Mouse (Mus musculus) kidney, adult 11 months (tissue): ENCODE measurements around the gene Cops7a.
A peak's percentile ranks its signal among the peaks of the same experiment; 100 is the strongest.

Experiments
- DNase-seq: peaks from one replicate; pipeline ENCODE4 v3.0.0; 2022

The Cops7a gene

DNA sequence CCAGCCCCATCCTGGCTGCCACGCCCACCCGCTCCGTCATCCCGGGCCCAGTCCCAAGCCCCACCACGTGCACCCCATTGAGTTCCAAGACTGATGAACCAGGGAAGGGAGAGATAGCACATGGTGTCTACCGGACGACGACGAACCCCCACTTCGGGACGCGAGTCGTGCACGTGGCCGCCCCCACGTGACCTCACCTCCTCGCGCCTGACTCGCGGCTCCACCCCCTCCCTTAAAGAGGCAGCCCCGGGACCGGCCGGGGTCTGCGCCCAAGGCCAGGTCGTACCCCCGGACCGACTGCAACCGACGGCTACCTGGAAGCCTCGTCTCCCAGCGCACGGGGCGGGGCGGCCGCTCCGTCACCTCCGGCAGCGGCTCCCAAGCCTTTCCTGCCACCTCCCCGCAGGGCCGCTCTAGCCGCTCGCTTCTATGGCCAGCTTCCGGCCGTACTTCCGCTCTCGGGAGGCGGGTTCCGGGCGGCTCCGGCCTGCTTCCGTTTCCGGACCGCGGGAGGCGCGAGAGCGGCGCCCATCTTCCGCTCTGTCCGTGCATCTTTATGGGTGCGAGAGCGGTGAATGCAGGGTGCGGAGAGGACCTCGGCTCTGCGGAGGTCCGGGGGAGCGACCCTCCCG is at the start of gene Cops7a:
Cops7a (minus strand) TSS at position 451 of the 632 bp plus-strand sequence.
- peak; percentile 92 for DNase-seq

DNA sequence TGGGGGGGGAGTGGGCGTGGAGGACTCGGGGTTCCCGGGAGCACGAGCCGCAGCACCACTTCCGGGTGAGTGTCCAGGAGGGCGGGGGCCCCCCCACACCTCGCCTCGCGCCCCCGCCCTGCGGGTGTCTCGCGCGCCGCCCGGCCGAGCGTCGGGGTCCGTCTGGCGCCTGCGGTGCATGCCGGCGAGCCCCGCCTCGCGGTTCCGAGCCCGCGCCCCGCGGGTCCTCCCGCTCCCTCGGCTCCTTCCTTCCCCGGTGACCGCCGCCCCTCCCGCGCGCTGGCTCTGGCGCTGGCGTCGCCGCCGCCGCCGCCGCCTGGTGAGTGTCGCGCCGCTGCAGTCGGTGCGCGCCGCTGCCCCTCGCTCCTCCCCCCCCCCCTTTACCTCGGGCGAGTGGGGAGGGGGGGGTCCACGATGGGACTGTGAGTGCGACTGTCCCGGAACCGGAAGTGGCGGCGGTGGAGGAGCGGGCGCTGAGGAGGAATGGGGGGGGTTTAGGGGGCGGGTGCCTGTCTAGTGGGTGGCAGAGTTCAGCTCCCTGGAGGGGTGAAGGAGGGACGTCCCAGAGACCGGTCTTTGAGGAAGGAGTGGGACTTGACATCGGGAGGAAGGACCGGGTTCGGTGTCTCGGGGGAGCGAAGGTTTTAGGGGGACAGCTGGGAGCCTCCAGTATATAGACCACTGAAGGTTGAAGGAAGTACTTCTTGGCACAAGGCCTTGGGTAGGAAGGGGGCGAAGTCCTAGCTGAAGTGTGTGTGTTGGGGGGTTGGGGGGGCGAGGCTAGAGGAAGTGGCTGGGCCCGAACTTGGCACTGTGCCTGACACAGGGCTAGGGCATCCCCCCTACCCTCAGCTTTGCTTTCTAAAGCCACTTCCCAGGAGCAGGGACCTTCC is 44.1 kb upstream of the Cops7a start:
- DNase-seq = peak; percentile 71

DNA sequence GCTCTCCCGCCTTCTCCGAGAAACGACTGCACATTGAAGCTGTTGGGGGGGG is 43.6 kb upstream of the Cops7a start, which contains the start of gene Zfp384:
Zfp384 (plus strand) TSS at position 17 of the 52 bp plus-strand sequence.
- DNase-seq = no peak

DNA sequence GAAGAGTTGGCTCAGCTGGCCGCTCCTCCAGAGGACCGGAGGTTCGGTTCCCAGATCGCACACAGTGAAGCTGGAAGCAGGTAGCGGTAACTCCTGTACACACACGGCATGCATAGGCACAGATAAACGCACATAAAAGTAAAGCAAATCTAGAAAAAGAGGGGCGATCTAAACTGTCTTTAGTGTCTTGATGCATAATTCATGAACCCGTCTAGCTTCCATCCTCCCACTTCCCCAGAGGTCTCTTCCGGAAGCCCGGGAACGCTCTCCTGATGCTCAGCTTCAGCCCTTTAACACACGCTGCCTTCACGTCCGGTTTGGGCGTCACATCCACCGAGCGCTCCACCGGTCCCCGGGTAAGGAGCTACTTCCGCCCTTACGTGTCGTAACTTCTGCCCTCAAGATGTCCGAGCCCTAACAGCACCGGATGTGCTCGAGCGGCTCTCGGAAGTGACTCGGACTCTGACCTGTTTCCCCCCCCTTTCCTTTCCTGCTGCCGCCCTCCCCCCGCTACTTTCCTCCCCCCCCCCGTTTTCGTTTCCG is 43.3 kb upstream of the Cops7a start:
- DNase-seq = peak; percentile 99

DNA sequence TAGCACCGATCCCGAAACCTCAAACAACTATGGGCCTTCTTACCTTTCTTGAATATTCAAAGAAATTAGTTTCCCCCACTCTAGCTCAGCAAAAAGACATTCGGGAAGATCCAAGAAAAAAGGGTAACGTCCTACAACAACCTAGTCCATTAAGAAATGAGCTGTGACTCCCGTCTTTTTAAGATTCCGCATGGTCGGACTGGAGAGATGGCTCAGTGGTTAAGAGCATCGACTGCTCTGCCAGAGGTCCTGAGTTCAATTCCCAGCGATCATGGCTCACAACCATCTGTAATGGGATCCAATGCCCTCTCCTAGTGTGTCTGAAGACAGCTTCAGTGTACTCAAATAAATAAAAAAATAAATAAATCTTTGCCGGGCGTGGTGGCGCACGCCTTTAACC is 42.7 kb upstream of the Cops7a start:
- no peak for DNase-seq

DNA sequence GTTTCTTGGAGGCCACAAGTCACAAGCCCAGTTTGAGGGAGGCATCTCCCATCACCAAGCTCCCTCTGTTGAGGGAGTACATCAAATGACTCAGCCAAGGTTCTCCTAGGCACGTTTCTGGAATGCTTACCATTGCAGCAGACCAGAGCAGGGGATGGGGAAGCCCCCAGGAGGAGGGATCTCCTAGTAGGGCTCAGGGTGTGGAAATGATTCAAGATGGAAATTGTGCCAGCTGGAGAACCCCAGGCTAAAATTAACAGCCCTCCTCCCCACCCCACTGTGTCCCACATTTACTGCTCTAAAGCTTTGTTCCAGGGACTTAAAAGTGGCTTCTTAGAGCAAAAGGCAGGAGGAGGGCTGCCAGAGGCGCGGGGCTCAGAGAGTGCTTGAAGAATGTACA is 39.7 kb upstream of the Cops7a start:
- no peak for DNase-seq

DNA sequence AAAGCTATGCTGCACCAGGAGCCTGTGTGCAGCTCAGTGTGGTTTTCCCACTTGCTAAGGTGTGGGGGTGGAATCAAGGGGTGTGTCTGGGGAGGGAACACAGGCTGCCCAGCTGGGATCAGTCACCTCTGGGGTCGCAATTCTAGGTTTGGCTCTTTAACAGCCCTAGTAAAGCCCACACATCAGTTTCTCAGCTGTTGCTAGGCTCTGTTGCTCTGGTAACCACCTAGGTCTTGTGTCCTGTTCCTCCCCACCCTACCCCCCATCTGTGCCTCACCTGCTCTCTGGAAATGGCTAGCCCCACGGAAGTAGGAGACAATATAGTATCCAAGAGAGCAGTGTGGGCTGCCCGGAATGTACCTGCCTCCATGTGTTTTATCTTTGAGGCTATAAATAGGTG is 38.4 kb upstream of the Cops7a start:
- DNase-seq = no peak

DNA sequence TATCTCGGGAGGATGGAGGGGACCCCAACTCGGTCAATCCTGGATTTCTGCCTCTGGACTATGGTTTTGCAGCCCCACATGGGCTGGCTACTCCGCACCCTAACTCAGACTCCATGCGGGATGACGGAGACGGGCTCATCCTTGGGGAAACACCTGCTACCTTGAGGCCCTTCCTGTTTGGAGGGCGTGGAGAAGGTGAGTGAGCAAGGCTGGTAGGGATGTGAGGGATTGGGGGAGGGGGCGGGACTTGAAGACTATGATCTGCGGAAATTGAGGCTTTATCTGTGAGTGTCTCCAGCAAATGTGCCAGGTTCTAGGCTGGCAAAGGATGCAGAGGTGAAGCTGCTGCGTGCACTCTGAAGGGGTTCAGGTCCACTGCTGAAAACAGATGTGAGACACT is 34.2 kb upstream of the Cops7a start:
- DNase-seq = no peak

DNA sequence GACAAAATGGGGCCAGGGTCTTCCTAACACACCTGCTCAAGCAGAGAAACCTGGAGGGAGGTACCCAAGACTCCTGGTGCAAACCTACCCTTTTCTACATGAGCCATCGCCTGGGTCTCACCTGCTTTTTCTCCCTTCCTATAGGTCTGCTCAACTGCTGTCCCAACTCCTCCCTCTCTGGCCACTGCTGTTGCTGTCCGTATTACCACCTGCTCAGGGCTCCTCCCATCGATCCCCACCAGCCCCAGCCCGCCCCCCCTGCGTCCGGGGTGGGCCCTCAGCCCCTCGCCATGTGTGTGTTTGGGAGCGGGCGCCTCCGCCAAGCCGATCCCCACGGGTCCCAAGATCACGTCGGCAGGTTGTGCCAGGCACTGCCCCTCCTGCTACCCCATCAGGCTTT is 33.8 kb upstream of the Cops7a start:
- no peak for DNase-seq

DNA sequence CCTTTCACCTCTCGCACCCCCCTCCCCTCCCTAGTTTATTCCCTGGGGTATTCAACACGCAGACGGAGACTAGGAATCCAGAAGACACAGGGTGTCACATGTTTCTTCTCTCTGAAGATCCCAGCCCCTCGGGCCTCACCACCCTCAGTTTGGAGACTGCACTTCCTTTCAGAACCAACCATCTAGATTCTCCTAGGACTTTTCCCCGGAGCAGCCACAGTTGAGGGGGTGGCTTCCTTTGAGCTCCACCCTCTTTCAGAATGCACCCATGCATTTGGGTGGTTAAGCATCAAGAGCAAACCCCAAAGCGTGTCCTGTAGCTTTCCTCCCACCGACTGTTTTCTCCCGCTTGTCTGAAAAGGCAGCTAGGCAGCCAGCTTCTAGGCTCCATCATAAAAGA is 32.7 kb upstream of the Cops7a start:
- DNase-seq = no peak

DNA sequence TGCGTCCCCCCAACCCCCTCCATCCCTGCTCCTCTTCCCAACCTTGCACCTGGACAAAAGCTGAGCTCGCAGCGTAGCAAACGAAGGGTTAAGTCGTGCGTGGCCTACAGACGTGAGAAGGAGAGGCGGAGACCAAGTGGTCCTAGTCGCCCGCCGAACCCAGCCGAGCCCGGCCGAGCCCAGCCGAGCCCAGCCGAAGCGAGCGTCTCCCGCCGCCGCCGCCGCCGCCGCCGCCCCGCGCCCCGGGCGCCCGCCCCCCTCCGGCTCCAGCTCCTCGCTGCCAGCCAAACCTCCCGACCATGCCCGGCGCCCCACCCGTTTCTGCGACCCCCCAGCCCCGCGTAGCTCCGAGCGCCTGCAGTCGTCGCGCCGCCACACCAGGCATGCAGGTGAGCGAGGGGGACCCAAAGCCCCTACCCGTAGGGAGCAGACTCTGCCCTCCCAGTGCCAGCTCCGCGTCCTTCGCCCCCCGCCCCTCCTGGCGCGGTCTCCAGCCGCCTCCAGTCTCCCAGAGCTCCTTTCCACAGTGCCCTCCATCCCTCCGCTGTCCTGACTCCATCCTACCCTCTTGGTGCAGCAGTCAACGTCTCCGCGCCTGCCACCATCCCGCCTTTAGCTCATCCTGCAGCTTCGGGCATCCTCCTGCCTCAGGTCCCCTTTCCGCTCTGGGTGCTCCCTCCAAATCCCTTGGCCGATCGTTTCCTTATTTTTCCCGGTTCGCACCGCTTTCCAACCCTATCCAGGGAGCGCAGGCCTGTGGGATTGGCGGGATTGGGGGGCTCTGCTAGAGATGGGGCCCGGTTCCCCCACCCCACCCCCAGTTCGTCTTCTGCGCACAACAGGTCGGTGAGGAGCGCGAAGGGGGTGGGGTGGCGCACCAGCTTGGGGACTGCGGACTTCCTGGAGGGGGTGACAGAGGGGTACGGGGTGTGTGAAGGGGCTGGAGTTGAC is 31.5 kb upstream of the Cops7a start, which contains the start of gene Pianp:
Pianp (plus strand) TSS at position 144 of the 951 bp plus-strand sequence.
- DNase-seq = peak; percentile 39

DNA sequence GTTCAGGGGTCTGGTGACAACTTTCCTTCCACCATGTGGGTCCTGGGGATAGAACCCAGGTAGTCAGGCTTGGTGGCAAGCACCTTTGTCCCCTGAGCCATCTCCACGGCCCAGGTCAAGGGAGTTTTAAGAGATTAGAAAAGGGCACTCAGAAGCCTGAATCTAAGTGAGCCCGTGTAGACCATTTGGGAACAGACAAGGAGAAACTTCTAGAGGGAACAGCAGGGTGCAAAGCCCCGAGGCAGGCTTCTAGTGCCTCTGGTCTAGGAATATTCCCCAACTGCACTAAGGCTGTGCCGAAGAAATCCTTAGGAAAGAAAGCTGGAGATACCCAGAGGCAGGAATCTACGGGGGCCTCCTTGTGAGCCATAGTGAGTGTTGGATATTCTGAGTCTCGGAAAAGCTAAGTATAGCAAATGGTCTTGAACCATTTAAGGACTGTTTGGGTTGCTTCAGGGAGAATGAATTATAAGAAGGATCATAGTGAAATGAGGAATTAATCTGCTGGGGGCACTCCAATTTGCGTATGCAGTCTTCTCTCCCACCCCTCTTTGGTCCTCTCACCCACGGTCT is 30.6 kb upstream of the Cops7a start:
- no peak for DNase-seq

DNA sequence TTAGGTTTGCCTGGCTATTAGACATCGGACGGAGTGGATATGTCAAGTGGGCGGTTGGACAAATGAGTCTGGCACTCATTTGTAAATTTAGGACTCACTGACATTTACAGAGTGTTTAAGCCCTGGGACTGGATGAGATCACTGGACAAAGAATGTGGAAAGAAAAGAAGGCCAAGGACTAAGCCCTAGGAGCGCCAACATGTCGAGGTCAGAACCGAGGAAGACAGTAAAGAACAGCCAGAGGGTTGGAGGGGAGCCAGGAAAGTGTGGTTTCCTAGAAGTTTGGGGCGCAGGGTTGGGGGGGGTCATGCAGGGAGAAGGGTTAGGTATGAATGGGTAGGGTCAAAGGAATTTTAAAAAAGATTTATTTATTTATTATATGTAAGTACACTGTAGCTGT is 29.9 kb upstream of the Cops7a start:
- DNase-seq = no peak

DNA sequence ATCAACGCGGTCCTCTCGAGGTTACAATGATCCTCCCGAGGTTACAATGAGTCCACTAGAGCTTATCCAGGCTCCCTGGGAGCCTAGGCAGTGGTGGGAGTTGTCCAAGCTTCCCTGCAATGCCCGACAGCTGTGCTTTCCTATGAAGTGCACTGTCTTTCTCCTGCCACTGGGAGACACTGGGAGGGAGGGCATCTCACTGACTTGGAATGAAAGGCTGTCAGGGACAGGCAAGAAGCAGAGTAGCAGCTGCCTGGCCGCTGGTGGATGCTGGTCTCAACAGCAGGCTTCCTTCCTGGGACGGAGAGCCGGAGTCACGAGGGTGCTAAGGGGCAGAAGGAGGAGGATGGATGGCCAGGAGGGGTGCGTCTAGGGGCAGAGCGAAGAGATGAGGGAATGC is 28.5 kb upstream of the Cops7a start:
- no peak for DNase-seq

DNA sequence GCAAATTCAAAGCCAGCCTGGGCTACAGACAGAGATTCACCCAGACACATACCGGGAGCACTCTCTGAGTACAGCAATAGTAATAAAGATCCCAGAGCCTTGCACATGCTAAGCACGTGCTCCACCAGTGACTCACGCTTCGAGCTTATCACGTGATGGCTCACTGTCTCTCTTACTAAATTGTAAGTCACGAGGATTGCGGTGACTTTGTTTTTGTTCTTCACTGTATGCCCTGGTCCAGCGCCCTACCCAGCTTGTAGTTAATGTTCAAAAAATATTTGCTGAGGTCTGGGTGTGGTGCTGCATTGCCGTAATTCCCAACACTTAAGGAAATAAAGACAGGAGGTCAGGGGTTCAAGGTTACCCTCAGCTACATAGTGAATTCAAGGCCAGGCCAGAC is 28.0 kb upstream of the Cops7a start:
- peak; percentile 25 for DNase-seq

DNA sequence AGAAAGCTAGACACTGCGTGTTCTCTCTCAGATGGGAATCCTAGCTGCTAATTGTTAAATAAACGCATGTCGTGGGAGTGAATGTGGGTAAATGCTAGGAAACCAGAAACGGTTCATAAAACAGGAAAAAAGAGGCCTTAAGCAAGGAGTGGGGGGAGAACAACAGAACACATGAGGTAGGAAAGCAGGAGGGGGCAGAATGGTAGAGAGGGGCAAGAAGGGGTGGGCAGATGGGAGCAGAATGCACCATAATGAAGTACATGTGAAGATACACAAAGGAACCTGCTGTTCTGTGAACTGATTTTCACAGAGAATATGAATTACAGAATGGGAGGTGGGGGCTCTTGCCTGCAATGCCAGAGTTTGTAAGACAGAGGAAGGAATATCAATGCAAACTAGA is 26.9 kb upstream of the Cops7a start:
- DNase-seq = no peak

DNA sequence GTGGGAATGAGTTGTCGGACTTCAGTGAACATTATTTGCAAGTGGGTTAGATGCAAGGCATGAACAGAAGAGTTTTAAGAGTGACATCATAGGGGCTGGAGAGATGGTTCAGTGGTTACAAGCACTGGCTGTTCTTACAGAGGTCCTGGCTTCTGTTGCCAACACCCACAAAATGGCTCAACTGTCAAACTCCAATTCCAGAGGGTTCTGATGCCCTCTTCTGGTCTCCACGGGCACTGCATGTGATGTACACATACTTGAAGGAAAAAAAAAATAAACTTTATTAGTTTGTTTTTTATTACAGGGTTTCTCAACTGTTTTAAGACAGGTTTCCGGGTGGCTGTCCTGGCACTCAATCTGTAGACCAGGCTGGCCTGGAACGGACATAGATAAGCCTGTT is 2.4 kb upstream of the Cops7a start:
- DNase-seq = peak; percentile 19

DNA sequence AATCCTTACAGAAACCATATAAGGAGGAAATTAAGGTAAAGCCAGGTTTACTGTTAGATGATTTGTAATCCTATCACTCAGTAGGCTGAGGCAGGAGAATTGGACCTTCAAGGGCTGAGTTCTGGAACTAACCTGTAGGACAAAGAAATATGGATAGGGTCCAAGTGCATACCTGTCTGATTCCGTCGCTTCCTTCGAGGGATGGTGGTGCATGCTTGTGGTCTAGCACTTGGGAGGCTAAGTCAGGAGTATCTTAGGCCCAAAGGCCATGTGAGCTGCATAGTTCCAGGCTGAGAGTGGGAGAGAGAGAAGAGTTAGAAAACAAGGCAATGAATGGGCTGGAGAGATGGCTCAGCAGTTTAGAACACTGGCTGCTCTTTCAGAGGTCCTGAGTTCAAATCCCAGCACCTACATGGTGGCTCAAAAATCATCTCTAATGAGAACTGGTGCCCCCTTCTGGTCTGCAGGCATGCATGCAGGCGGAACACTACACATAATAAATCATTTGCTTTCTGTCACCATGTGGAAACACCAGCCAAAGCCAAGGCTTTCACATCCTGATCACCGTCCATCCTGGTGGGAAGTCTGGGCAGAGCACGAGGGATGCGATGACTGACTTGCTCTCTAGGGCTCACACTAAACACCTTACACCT is 1.3 kb upstream of the Cops7a start:
- DNase-seq = no peak

DNA sequence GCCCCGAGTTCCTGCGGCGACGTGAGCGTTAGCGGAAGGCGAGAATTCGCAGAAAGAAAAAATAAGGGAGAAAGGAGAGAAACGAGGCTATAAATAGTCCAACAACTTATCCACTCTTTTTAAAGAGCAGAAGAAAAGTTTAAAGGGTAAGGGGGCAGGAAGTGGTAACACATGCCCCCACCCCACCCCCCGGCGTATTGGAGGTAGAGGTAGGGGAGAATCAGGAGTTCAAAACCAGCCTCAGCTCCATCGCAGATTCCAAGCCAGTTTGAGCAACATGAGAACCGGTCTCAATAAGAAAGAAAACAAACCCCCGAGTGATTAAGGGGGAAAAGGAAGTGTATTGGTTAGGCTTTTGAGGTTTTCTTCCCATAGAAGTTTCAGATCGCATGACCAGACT is 409 bp upstream of the Cops7a start:
- no peak for DNase-seq

DNA sequence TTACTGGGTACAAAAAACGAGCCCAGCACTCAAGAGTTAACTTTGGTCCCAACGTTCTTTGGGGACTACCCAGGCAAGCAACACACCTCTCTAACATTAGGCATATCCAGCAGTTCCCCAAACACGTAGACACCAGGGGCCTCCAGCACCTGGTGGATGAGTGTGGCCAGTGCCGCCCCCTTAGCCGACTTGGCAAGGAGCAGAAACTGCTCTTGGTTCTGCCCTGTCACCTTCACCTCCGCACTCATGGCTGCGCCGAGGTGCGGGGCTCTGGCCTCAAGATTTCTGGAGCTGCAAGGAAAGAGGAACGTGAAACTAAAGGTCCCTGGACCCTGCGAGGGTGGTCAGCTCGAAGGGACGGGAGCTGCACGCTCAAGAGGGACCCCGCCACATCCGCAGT is 700 bp downstream of the Cops7a start:
- DNase-seq = no peak

DNA sequence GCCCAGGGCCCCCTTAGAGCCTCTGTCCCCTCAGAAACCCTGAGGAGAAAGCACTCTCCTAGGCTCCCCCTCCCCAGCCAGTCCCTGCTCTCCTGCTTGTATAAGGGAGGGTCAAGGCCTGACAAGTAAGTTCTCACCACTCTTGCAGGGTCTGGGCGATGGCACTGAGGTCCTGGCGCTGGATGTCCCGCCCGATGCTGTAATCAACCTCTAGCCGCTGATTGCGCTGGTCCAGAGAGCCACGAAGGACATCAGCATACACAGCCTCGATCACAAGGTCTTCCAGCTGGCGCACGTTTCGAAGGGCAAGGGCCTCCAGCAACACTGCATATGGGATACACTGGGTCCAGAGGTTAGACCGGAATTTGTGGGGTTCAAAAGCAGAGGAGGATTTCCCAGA is 4.3 kb downstream of the Cops7a start:
- DNase-seq = no peak

DNA sequence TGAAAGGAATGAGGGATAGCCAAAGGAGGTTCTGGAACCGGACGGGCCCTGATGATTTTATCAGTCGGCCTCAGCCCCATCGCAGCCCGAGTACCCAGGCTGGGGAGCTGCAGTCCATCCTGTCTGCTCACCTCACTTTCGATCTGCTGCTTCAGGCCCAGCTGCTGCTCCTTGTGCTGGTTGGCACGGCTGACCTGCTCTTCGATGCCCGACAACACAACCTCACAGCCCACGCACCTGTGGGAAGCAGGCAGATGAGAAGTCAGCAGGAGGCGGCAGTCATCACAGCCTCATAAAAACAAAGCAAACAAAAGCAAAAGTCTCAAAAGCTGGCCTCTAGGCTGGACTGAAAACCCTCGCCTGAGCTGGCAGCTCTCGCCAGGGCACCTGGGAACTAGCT is 5.4 kb downstream of the Cops7a start:
- DNase-seq = no peak

DNA sequence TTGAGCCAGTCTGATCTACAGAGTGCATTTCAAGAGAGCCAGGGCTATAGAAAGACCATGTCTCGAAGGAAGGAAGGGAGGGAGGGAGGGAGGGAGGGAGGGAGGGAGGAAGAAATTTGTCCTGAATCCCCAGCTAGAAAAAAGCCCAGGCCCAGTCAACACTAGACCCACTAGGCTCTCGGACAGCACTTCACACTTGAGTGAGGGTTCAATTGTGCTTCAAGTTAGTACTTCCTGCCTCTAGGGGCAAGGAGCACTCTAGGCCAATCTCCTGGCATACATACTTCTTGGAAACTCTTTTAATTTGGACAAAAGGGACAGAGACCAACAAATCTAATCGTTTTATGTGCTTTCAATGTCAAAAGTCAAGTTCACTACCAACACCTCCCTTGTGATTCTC is 7.2 kb downstream of the Cops7a start:
- DNase-seq = no peak
